Mouse (Mus musculus) kidney, adult 2 months (tissue): ENCODE data around the gene Trabd. TPM values are rescaled to one million over a fixed set of nuclear protein-coding genes. Genes with fewer than 3 reads are reported as not detected.

Experiments
- DNase-seq: peaks from one replicate; pipeline ENCODE4 v3.0.0; 2021
- H3K27ac ChIP-seq: fragments of 200-500 bp; 2 replicates; pipeline ENCODE4 v1.5.1; 2012; ENCODE audit warnings: low read depth, low read length, control low read depth, inconsistent platforms; ENCODE audit not compliant: insufficient read depth
- H3K27me3 ChIP-seq: fragments of 200-500 bp; replicated peaks from 2 replicates; pipeline ENCODE4 v1.6.1; 2012; ENCODE audit warnings: mild to moderate bottlenecking, moderate library complexity, low read length, inconsistent platforms; ENCODE audit not compliant: control insufficient read depth, insufficient read depth
- H3K36me3 ChIP-seq: fragments of 200-500 bp; 2 replicates; pipeline ENCODE4 v1.6.1; 2012; ENCODE audit warnings: mild to moderate bottlenecking, moderate library complexity, low read length, inconsistent platforms; ENCODE audit not compliant: control insufficient read depth, insufficient read depth
- H3K4me1 ChIP-seq: fragments of 200-500 bp; 2 replicates; pipeline ENCODE4 v1.6.1; 2011; ENCODE audit warnings: low read length; ENCODE audit not compliant: control insufficient read depth, insufficient read depth
- H3K4me3 ChIP-seq: fragments of 200-500 bp; 2 replicates; pipeline ENCODE4 v1.5.1; 2011; ENCODE audit warnings: mild to moderate bottlenecking, low read depth, low read length, control low read depth; ENCODE audit not compliant: insufficient read depth
- CTCF ChIP-seq: fragments of 200-500 bp; conservative IDR thresholded peaks from 2 replicates; pipeline ENCODE4 v1.5.1; 2011; ENCODE audit warnings: low read depth, mild to moderate bottlenecking, control low read depth, low read length, moderate library complexity, mixed read lengths; ENCODE audit not compliant: insufficient read depth, insufficient read length
- POLR2A ChIP-seq: fragments of 200-500 bp; IDR thresholded peaks from one replicate; pipeline ENCODE4 v1.6.1; 2011; ENCODE audit warnings: low read depth, low read length, control low read depth
- WGBS: fragments of 180-500 bp; shearing (Covaris S2); methylation state at CpG from one replicate; pipeline ENCODE4 v1.1.7; 2018; 5-methylcytosine and 5-hydroxymethylcytosine counted together
- polyA plus RNA-seq: library from polyadenylated mRNA; depleted of rRNA; stranded (reverse); fragments of >200 nt; gene quantifications from 2 replicates; pipeline ENCODE4 v1.2.3, GENCODE M21; 2012

The Trabd gene
- polyA plus RNA-seq, 1 experiment, result 47.2 TPM

- no peaks in the 10 kb centered on the region for H3K27me3 ChIP-seq
- H3K4me3 ChIP-seq, result 0 out of 2 replicates have a peak overlapping the region, but pooled peaks have one; percentile 3
- DNase-seq, result no peak
- H3K36me3 ChIP-seq, result no peaks in the 10 kb centered on the region
- no peaks in the 10 kb centered on the region for H3K4me1 ChIP-seq
- 32% methylated on average over 35 of the region's 35 CpGs for WGBS
- TF ChIP-seq CTCF, result no peak
- TF ChIP-seq POLR2A, result no peak
- H3K27ac ChIP-seq, result no peak overlapping the region
Observed at GRCm38 (mm10) chr15:89067609-89068008, 7.3 kb upstream of the Trabd start.

- Histone ChIP-seq H3K27ac (no peak overlapping the region), H3K36me3 (no peaks in the 10 kb centered on the region), H3K4me1 (no peaks in the 10 kb centered on the region), H3K27me3 (no peaks in the 10 kb centered on the region), H3K4me3 (no peak overlapping the region)
- WGBS, result 25% methylated on average over 26 of the region's 26 CpGs
- DNase-seq, result no peak
- TF ChIP-seq POLR2A (no peak), CTCF (no peak)
Observed at GRCm38 (mm10) chr15:89068226-89068625, 6.7 kb upstream of the Trabd start.

DNA sequence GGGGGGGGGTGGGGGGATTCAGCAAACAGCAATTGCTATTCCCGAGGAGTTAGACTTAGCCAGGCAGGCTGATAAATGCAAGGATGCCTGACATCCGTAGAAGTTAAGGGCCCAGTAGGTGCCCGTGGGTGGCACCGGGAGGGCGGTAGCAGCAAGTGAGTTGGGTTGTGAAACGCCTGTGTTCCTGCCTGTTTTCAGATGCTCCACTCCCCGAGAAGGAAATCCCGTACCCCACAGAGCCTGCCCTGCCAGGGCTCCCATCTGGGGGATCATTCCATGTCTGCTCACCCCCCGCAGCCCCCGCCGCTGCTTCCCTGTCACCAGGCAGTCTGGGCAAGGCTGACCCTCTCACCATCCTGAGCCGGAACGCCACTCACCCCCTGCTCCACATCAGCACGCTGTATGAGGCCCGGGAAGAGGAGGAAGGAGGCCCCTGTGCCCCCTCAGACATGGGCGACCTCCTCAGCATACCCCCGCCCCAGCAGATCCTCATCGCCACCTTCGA is 5.5 kb upstream of the Trabd start:
- no peaks in the 10 kb centered on the region for H3K36me3 ChIP-seq
- no peak for DNase-seq
- H3K4me1 ChIP-seq, result no peaks in the 10 kb centered on the region
- no peak overlapping the region for H3K27ac ChIP-seq
- 83% methylated on average over 19 of the region's 19 CpGs for WGBS
- no peak overlapping the region for H3K4me3 ChIP-seq
- H3K27me3 ChIP-seq, result no peaks in the 10 kb centered on the region
- TF ChIP-seq POLR2A (no peak), CTCF (no peak)

DNA sequence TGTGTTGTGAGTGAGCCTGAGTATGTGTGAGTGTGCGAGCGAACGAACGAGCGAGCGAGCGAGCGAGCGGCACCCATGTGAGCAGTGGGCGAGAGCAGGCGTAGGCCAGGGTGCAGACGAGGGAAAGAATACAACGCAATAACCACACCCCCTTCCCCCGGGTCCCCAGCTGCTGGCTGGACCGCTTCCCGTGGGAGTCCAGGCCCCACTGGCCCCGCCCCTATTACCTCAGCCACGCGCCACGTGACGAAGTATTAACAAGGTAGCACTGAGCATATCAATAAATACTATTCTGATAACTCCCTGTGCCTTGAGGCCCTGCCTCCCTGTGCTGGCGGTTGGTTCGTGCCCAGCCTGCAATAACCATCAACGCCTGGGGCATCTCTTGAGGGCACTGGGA is 4.3 kb upstream of the Trabd start:
- H3K27ac ChIP-seq, result no peak overlapping the region
- DNase-seq, result no peak
- no peaks in the 10 kb centered on the region for H3K4me1 ChIP-seq
- no peaks in the 10 kb centered on the region for H3K27me3 ChIP-seq
- H3K4me3 ChIP-seq, result no peak overlapping the region
- WGBS, result 76% methylated on average over 24 of the region's 24 CpGs
- no peaks in the 10 kb centered on the region for H3K36me3 ChIP-seq
- TF ChIP-seq POLR2A (no peak), CTCF (no peak)

GRCm38 (mm10) chr15:89073993-89074603 is 826 bp upstream of the Trabd start:
- Histone ChIP-seq H3K27me3 (no peaks in the 10 kb centered on the region), H3K4me1 (peaks cover 13% of the 10 kb centered on the region), H3K36me3 (no peaks in the 10 kb centered on the region), H3K4me3 (no peak overlapping the region), H3K27ac (no peak overlapping the region)
- no peak for TF ChIP-seq CTCF
- no peak for TF ChIP-seq POLR2A
- 83% methylated on average over 10 of the region's 10 CpGs for WGBS
- no peak for DNase-seq

- Histone ChIP-seq H3K4me1 (peaks cover 13% of the 10 kb centered on the region), H3K27me3 (no peaks in the 10 kb centered on the region), H3K36me3 (no peaks in the 10 kb centered on the region), H3K4me3 (peak overlapping the region; percentile 97), H3K27ac (peak overlapping the region; percentile 99)
- peak; percentile 28 for TF ChIP-seq POLR2A
- TF ChIP-seq CTCF, result 0 out of 2 replicates have a peak, but pooled peaks have one; percentile 1
- WGBS, result under 1% methylated on average over 52 of the region's 59 CpGs
- DNase-seq, result peak; percentile 94
Observed at GRCm38 (mm10) chr15:89075478-89076147, 689 bp downstream of the Trabd start.

- Histone ChIP-seq H3K27ac (peak overlapping the region; percentile 89), H3K4me3 (peak overlapping the region; percentile 97), H3K27me3 (no peaks in the 10 kb centered on the region), H3K36me3 (no peaks in the 10 kb centered on the region), H3K4me1 (peaks cover 13% of the 10 kb centered on the region)
- TF ChIP-seq POLR2A (no peak), CTCF (no peak)
- WGBS, result under 1% methylated on average over 39 of the region's 39 CpGs
- peak; percentile 63 for DNase-seq
Observed at GRCm38 (mm10) chr15:89076156-89076731, 1.3 kb downstream of the Trabd start.
